Mouse (Mus musculus) forebrain, embryonic 16.5 days (tissue): ENCODE data around the gene Atp5j. TPM values are rescaled to one million over a fixed set of nuclear protein-coding genes. Genes with fewer than 3 reads are reported as not detected.

Experiments
- ATAC-seq: fragments of 200-750 bp; cut with Nextera tagmentation; 2 replicates; pipeline ENCODE4 v1.8.0; 2017; ENCODE audit warnings: mild to moderate bottlenecking, moderate library complexity
- H3K27ac ChIP-seq: fragments of 300-500 bp; sonication (generic); 2 replicates; pipeline ENCODE4 v1.5.1; 2014; ENCODE audit warnings: low read length, control low read depth
- H3K27me3 ChIP-seq: fragments of 300-500 bp; sonication (generic); replicated peaks from 2 replicates; pipeline ENCODE4 v1.6.1; 2014; ENCODE audit warnings: low read length; ENCODE audit not compliant: control insufficient read depth, insufficient read depth
- H3K36me3 ChIP-seq: fragments of 300-500 bp; sonication (generic); 2 replicates; pipeline ENCODE4 v1.6.1; 2014; ENCODE audit not compliant: control insufficient read depth, insufficient read depth
- H3K4me1 ChIP-seq: fragments of 300-500 bp; sonication (generic); replicated peaks from 2 replicates; pipeline ENCODE4 v1.6.1; 2014; ENCODE audit warnings: low read length; ENCODE audit not compliant: control insufficient read depth, insufficient read depth
- H3K4me2 ChIP-seq: fragments of 300-500 bp; sonication (generic); 2 replicates; pipeline ENCODE4 v1.6.1; 2014; ENCODE audit warnings: mild to moderate bottlenecking, low read length, control low read depth
- H3K4me3 ChIP-seq: fragments of 300-500 bp; sonication (generic); replicated peaks from 2 replicates; pipeline ENCODE4 v1.5.1; 2014; ENCODE audit warnings: mild to moderate bottlenecking, low read length, control low read depth
- H3K9ac ChIP-seq: fragments of 300-500 bp; sonication (generic); replicated peaks from 2 replicates; pipeline ENCODE4 v1.6.1; 2014; ENCODE audit warnings: low read depth, low read length, control low read depth
- H3K9me3 ChIP-seq: fragments of 300-500 bp; sonication (generic); 2 replicates; pipeline ENCODE4 v1.6.1; 2016; ENCODE audit warnings: low read length; ENCODE audit not compliant: control insufficient read depth
- WGBS: fragments of 180-500 bp; shearing (Covaris S2); extraction: QIAGEN DNeasy Blood & Tissue Kit; methylation state at CpG from one replicate; pipeline ENCODE4 v1.1.7; 2014; 5-methylcytosine and 5-hydroxymethylcytosine counted together
- polyA plus RNA-seq: library from polyadenylated mRNA; unstranded; fragments of >200 nt; fragmentation: Nextera tagmentation; extraction: Ambion mirVana; gene quantifications from 2 replicates; pipeline ENCODE4 v1.2.1, GENCODE M21; 2015

The Atp5j gene
- polyA plus RNA-seq, 1 experiment from 2014 or later = 648 TPM

DNA sequence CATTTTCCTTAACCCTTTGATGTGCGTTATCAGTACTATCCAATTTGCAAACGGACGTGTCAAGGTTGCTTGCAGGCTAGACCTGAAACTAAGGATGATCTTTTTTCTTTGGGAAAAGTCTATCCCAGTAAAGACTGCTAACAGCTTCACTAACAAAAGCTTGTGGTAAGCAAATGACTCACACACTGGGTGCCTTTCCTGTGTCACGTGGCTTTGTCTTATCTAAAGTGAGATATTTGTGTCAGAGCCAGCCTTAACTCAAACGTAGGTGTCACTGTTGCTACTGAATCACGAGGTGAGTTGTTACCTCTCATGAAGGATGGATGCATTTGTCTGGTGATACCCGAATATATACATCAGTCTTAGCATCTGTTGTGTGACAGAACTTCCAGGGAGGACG is 29.2 kb upstream of the Atp5j start:
- no peak for ATAC-seq
- no peaks in the 10 kb centered on the region for H3K27me3 ChIP-seq
- H3K27ac ChIP-seq = no peak overlapping the region
- WGBS = 89% methylated on average over 8 of the region's 8 CpGs
- H3K4me1 ChIP-seq = no peaks in the 10 kb centered on the region
- H3K4me3 ChIP-seq = no peak overlapping the region
- H3K4me2 ChIP-seq = no peak overlapping the region
- H3K9ac ChIP-seq = no peak overlapping the region
- no peaks in the 10 kb centered on the region for H3K9me3 ChIP-seq
- peaks cover 6% of the 10 kb centered on the region for H3K36me3 ChIP-seq

DNA sequence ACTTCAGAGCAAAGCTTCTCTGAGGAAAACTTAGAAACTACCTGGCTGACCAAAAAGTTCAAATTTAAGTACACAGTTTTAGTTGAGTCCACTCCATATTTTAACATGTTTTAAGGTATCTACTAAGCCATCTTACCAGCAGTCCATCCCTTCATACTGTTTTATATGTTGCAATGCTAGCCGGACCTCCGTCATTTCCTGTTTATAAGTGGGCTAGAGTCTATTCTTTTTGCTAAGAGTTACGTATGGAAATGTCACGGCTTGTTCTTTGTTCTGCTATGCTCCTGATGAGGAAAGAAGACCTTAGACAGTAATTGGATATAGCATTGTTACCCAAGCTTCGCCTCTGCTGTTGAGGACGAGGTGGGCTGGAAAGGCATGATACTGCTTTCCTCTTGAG is 18.1 kb upstream of the Atp5j start:
- no peak overlapping the region for H3K9ac ChIP-seq
- no peaks in the 10 kb centered on the region for H3K27me3 ChIP-seq
- peaks cover 29% of the 10 kb centered on the region for H3K36me3 ChIP-seq
- no peak for ATAC-seq
- no peaks in the 10 kb centered on the region for H3K9me3 ChIP-seq
- no peak overlapping the region for H3K27ac ChIP-seq
- H3K4me2 ChIP-seq = no peak overlapping the region
- H3K4me1 ChIP-seq = no peaks in the 10 kb centered on the region
- H3K4me3 ChIP-seq = no peak overlapping the region
- whole genome bisulfite sequencing = 95% methylated on average over 6 of the region's 6 CpGs

DNA sequence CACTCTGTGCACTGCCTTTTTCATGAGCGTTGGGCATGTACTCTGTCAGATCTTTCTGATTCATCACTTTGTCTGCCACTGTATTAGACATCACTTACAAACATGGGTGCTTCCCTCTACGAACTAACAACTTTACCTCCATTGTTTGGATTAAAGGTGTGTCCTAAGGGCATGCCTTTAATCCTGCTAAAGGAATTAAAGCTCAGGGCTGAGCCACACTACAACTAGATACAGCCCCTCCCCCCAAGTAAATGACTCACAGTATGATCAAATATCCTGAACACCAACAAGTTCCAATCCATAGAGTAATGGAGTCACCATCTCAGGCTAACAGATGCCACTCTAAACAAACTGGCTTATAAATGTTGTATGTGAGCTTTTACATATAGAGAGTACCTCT is 3.2 kb upstream of the Atp5j start:
- 74% methylated on average over 2 of the region's 2 CpGs for WGBS

DNA sequence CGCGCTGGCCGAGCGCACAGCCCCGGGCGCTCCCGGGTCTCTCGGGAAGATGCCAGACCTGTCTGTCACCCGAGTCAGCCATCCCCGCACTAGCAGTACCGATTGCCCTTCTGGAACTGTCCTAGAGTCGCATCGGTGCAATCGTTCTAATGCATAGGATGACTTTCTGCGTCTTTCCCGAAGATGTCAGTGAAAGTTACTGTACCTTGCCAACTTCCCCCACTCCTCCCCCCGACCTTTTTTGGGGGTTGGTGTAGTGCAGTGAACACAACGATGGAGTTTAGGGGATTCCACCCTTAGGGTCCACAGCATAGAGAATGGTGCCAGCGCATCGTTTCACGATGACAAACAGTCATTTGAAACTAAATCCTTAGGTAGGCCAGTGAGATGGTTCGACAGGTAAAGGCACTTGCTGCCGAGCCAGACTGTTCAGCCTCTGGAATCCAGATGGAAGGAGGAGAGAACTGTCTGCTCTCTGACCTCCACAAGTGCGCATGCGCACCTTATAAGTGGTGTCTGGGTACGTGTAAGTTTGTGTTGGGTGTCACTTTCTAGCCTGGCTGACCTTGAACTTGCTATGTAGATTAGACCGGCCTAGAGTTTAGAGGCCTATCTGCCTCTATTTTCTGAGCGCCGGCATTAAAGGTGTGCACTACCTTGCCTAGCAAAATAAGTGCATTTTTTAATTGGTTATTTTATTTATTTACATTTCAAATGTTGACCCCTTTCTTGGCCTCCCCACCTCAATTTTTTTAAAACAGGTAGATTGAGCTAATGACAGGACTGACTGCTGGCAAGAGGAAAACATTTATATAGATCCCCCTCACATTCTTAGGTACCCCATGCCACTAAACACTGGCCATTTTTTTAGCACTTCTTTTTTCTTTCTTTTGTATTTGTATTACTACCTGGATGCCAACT is 658 bp upstream of the Atp5j start:
- 7% methylated on average over 28 of the region's 29 CpGs for WGBS

More for the DNA sequence above, 3.2 kb upstream of the Atp5j start:
- no peaks in the 10 kb centered on the region for H3K27me3 ChIP-seq
- no peaks in the 10 kb centered on the region for H3K9me3 ChIP-seq
- no peak overlapping the region for H3K4me2 ChIP-seq
- no peak overlapping the region for H3K27ac ChIP-seq
- no peak overlapping the region for H3K9ac ChIP-seq
- peaks cover 18% of the 10 kb centered on the region for H3K4me1 ChIP-seq
- no peak overlapping the region for H3K4me3 ChIP-seq
- peaks cover 9% of the 10 kb centered on the region; the same call in 1 of the 2 replicates for H3K36me3 ChIP-seq
- no peak for ATAC-seq

DNA sequence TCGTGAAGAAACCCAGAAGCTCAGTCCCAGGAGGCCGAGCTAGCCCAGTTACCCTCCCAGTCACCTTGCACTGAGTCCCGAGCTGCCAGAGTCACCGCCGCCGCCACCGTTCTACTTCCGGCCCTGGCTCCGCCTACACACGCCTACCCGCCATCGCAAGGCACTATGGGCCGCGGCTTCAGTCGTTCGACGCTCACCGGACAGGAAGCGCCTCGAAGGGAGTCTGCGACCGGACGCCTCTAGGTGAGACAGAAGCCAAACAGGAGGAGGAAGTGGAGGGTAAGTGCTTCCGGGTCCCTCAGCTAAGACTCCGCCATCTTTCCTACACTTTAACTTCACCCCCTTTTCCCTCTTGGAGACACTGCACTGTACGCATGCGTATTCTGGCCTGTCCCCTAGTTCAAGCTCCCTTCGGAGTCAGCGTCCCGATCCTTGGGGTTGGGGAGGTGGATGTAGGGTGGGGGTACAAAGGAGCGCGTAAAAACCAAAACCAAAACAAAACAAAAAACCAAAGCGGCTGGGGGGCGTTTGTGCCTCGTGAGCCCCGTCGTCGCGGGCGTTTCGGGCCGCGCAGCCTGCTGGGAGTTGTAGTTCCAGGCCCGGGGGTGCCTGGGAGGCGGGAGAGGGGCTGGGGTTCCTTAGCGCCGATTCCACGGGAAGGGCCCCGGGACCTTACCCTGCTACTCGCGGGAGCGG is 532 bp downstream of the Atp5j start, which contains the start of gene Gabpa:
Gene Gabpa (plus strand): TSS at position 181 of the 696 bp plus-strand sequence.
- peak within 1 kb of the TSS; percentile 90 for H3K27ac ChIP-seq
- H3K4me3 ChIP-seq = peak within 1 kb of the TSS; percentile 65
- H3K9ac ChIP-seq = peak within 1 kb of the TSS; percentile 84
- peaks cover 11% of the 10 kb centered on the region for H3K36me3 ChIP-seq
- H3K27me3 ChIP-seq = no peaks in the 10 kb centered on the region
- WGBS = under 1% methylated on average over 52 of the region's 52 CpGs
- H3K9me3 ChIP-seq = no peaks in the 10 kb centered on the region
- H3K4me1 ChIP-seq = peaks cover 28% of the 10 kb centered on the region
- peak; percentile 96 for ATAC-seq
- peak within 1 kb of the TSS; percentile 89 for H3K4me2 ChIP-seq

More for the DNA sequence above, 658 bp upstream of the Atp5j start:
- Histone ChIP-seq H3K4me2 (peak overlapping the region; percentile 76), H3K4me1 (peaks cover 28% of the 10 kb centered on the region), H3K4me3 (peak overlapping the region; percentile 65), H3K36me3 (peaks cover 5% of the 10 kb centered on the region; the same call in 1 of the 2 replicates), H3K9ac (peak overlapping the region; percentile 84), H3K27ac (peak overlapping the region; percentile 90), H3K27me3 (no peaks in the 10 kb centered on the region), H3K9me3 (no peaks in the 10 kb centered on the region)
- ATAC-seq = peak; percentile 4

DNA sequence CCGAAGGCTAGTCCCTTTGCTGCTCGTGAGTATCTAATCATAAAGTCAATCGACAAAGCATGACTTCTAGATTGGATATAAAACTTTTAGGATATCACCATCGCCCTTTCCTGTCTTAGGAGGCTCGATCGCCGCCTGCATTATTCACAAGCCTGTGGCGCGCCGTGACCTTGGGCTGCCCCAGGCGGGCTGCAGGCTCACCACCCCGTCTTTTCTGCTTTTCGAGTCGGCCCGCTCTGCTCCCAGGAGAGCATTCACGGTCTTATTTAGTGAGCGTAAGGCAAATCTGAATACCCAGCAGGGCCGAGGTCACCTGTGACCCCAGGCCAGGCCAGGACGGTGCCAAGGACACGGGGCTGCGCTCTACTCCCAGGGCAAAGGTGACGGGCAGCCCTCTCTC is 1.1 kb downstream of the Atp5j start:
- under 1% methylated on average over 22 of the region's 22 CpGs for WGBS
- ATAC-seq = no peak
- H3K27ac ChIP-seq = peak overlapping the region; percentile 90
- H3K4me3 ChIP-seq = peak overlapping the region; percentile 65
- peak overlapping the region; percentile 84 for H3K9ac ChIP-seq
- peaks cover 15% of the 10 kb centered on the region for H3K36me3 ChIP-seq
- H3K4me1 ChIP-seq = peaks cover 28% of the 10 kb centered on the region
- H3K4me2 ChIP-seq = peak overlapping the region; percentile 89
- no peaks in the 10 kb centered on the region for H3K9me3 ChIP-seq
- no peaks in the 10 kb centered on the region for H3K27me3 ChIP-seq

DNA sequence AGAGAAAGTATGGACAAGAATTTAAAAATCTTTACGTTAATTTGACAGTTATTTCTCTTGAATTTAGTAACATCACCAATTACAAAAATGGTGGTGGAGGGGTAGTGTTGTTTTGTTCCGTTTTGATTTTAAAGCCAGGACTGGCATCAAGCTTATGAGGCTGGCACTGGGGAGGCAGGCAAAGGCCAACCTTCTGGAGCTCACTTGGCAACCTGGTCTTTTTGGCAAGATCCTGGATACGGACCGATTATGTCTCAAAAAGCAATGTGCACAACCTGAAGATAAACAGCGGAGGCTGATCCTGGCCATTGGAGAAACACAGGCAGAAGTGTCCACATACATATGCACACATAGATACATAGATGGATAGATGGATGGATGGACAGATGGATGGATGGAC is 2.7 kb downstream of the Atp5j start:
- Histone ChIP-seq H3K9ac (no peak overlapping the region), H3K27ac (no peak overlapping the region), H3K4me2 (no peak overlapping the region), H3K27me3 (no peaks in the 10 kb centered on the region), H3K9me3 (no peaks in the 10 kb centered on the region), H3K36me3 (peaks cover 23% of the 10 kb centered on the region), H3K4me3 (no peak overlapping the region), H3K4me1 (peaks cover 28% of the 10 kb centered on the region)
- 73% methylated on average over 5 of the region's 5 CpGs for whole genome bisulfite sequencing
- ATAC-seq = no peak

DNA sequence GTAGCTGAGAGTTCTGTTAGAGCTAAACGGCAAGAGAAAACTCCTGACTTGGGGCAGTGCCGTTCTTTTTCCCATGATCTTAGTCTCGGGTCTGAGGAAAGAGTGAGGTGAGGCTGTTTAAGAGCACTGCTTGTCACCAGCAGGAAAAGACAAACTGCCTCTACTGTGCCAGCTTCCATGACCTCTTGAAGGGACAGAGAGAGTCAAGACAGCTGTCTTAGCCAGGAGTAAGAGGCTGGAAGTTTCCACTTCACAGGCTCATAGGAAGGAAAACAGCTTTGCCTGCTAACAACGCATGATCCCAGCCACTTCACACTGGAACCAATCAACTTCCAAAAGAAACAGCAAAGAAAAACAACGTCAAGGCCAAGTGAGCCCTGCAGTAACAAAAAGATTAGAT is 3.7 kb downstream of the Atp5j start:
- no peak for ATAC-seq
- 83% methylated on average over 5 of the region's 5 CpGs for WGBS
- peaks cover 27% of the 10 kb centered on the region for H3K36me3 ChIP-seq
- no peak overlapping the region for H3K4me2 ChIP-seq
- peaks cover 26% of the 10 kb centered on the region for H3K4me1 ChIP-seq
- no peaks in the 10 kb centered on the region for H3K9me3 ChIP-seq
- H3K27me3 ChIP-seq = no peaks in the 10 kb centered on the region
- no peak overlapping the region for H3K9ac ChIP-seq
- H3K27ac ChIP-seq = no peak overlapping the region
- H3K4me3 ChIP-seq = no peak overlapping the region

DNA sequence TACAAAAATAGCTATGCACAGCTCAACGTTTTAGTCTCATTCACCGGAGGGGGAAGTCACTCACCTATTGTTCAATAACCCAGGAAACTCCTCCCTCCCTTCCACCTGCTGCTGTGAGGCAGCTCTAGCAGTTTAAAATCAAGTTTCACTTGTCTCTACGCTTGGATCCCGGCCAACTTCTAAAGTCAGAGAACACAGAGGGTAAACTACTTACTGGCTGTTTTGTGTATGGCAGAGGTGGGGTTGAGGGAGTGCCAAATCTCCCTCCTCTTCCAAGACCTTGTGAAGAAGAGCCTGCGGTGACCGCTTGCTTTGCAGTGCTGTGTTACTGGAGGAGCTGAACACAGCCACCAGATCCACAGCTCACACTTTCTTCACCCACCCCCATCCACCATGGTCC is 10.4 kb downstream of the Atp5j start:
- peak; percentile 18; the same call in 1 of the 2 replicates for ATAC-seq
- Histone ChIP-seq H3K9ac (no peak overlapping the region), H3K4me2 (no peak overlapping the region), H3K4me3 (no peak overlapping the region), H3K9me3 (no peaks in the 10 kb centered on the region), H3K27me3 (no peaks in the 10 kb centered on the region), H3K27ac (no peak overlapping the region), H3K4me1 (no peaks in the 10 kb centered on the region), H3K36me3 (peaks cover 30% of the 10 kb centered on the region)
- WGBS = 47% methylated on average over 6 of the region's 6 CpGs
